13 mouse cellular contexts compared by ENCODE assay signal in the genomic region with DNA sequence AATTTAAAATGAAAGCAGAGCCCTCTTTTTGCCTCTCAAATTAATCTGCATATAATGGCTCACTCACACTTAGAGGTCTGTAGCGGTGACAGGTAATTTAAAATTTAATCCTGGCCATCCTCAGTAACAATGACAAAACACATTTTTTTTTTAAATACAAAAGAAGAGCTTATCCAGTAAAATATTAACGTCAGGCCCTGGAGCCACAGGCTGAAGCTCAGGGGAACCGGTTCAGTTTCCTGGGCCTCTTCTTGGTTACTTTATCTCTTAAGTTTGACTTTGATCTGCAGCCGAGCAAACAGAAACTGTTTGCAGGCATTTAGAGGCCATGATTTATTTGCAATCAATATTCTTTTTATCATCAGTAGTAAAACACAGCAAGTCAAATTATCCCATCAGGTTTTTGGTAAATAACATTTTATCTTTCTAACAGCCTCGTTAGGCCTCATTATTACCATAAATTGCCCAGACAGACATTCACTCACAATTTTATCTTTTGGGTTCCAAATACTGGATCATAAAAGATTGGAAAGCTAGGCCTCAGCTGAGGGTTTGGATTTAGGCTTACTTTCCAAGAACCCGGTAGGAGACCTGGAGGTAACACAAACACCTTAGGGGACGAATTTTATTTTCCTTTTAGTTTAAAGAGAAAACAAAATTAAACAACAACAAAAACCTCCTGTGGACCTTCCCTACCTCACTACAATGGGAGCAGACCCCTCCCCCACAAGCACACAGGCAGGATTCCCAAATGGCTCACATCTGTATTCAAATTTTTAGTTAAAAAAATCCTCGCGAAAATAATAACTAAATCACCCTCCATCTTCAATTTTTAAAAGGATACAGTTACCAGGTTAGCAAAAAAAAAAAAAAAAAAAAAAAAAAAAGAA. TPM values are rescaled to one million over a fixed set of nuclear protein-coding genes. Genes with fewer than 3 reads are reported as not detected.
DNase-seq lines count a peak whose midpoint lies in the region; ATAC-seq and TF ChIP-seq lines count a peak whose summit lies in the region.
"Had no signal": no experiment of that assay in that cellular context is flagged by ENCODE, and none has a peak within 500 bp of the region (broad histone marks: within the 10 kb centered on the region; RNA-seq: fewer than 3 reads in every experiment).

No protein-coding gene starts in this region.

- peak overlapping the region; percentile 74 for H3K4me2 ChIP-seq in midbrain, embryonic 14.5 days (ENCODE audit: low read length)

- ATAC-seq in midbrain, embryonic 14.5 days (ENCODE audit: low FRiP score, low TSS enrichment): no peak
- no peak for ATAC-seq in erythroblast, adult 5-6 weeks (replicated peaks; ENCODE audit: low FRiP score, poor library complexity, severe bottlenecking)

- TF ChIP-seq CTCF in kidney, adult 2 months (conservative IDR thresholded peaks at IDR 0.05; ENCODE audit: insufficient read depth, insufficient read length, low read depth, low read length): no peak
- TF ChIP-seq CTCF in brain, embryonic 14.5 days (IDR thresholded peaks at IDR 0.05; ENCODE audit: borderline replicate concordance, extremely low read depth, insufficient read depth, insufficient read length): no peak
- no peak for TF ChIP-seq CTCF in embryonic fibroblast, embryonic 13.5 days (IDR thresholded peaks at IDR 0.05; ENCODE audit: borderline replicate concordance, insufficient read depth, low read length)

- no peak overlapping the region; the same call in 1 of the 2 replicates for H3K4me3 ChIP-seq in kidney, adult 2 months (ENCODE audit: insufficient read depth, low read depth, low read length)
- H3K4me3 ChIP-seq in embryonic fibroblast, embryonic 13.5 days (ENCODE audit: insufficient read depth, low read length): peak overlapping the region; percentile 79
- peak overlapping the region; percentile 79 for H3K4me3 ChIP-seq in midbrain, embryonic 14.5 days (replicated peaks; ENCODE audit: low read depth, low read length)

- H3K36me3 ChIP-seq in kidney, adult 2 months (ENCODE audit: control insufficient read depth, insufficient read depth, low read length): no peaks in the 10 kb centered on the region
- peaks cover 20% of the 10 kb centered on the region for H3K36me3 ChIP-seq in midbrain, embryonic 14.5 days (ENCODE audit: control insufficient read depth, insufficient read depth, low read length)

- peaks cover 3% of the 10 kb centered on the region; the same call in 1 of the 2 replicates for H3K27me3 ChIP-seq in kidney, adult 2 months (replicated peaks; ENCODE audit: control insufficient read depth, insufficient read depth, low read length)
- peaks cover 34% of the 10 kb centered on the region for H3K27me3 ChIP-seq in midbrain, embryonic 14.5 days (ENCODE audit: control insufficient read depth, insufficient read depth, low read length)

- peak overlapping the region; percentile 93 for H3K9ac ChIP-seq in midbrain, embryonic 14.5 days (replicated peaks; ENCODE audit: low read length)

- peak; percentile 36 for DNase-seq in kidney, adult 2 months
- DNase-seq in kidney, adult 18-20 months: no peak
- peak; percentile 48 for DNase-seq in brain, embryonic 14.5 days (ENCODE audit: low read depth)
- DNase-seq in midbrain, embryonic 14.5 days: peak; percentile 62
- DNase-seq in left cerebral cortex, postnatal 36 days (ENCODE audit: low spot score in 2 of 2): no peak
- DNase-seq in layer of hippocampus, adult 9-10 months (ENCODE audit: low spot score): no peak
- DNase-seq: adrenal gland, postnatal 36 days; kidney, adult 8-10 months; liver had no signal

- WGBS in kidney, adult 2 months: 16% methylated on average over 9 of the region's 9 CpGs
- 9% methylated on average over 9 of the region's 9 CpGs for WGBS in midbrain, embryonic 14.5 days

- no peak overlapping the region for H3K27ac ChIP-seq in kidney, adult 2 months (ENCODE audit: insufficient read depth, low read depth, low read length)
- H3K27ac ChIP-seq in embryonic fibroblast, embryonic 13.5 days (ENCODE audit: insufficient read depth, low read length): peak overlapping the region; percentile 69
- H3K27ac ChIP-seq in midbrain, embryonic 14.5 days (replicated peaks; ENCODE audit: low read depth, low read length): peak overlapping the region; percentile 89

- no peak for TF ChIP-seq POLR2A in kidney, adult 2 months (IDR thresholded peaks at IDR 0.05; ENCODE audit: low read depth, low read length)
- no peak for TF ChIP-seq POLR2A in brain, embryonic 14.5 days (IDR thresholded peaks at IDR 0.05; ENCODE audit: borderline replicate concordance, extremely low read depth, insufficient read depth, insufficient read length, poor library complexity, severe bottlenecking)
- TF ChIP-seq POLR2A in embryonic fibroblast, embryonic 13.5 days (IDR thresholded peaks at IDR 0.05; ENCODE audit: low read depth, low read length): no peak

- H3K9me3 ChIP-seq in midbrain, embryonic 14.5 days (ENCODE audit: control insufficient read depth, low read length): no peaks in the 10 kb centered on the region

- intact Hi-C loops in left cerebral cortex, postnatal 36 days (cut with DNase I): loop anchor here (5.0 kb wide), 3 partner anchors 336 to 1301 kb away; partner anchors contain the start of gene Irx4

- H3K4me1 ChIP-seq in kidney, adult 2 months (ENCODE audit: control insufficient read depth, insufficient read depth, low read length): no peaks in the 10 kb centered on the region
- H3K4me1 ChIP-seq in embryonic fibroblast, embryonic 13.5 days (ENCODE audit: control insufficient read depth, insufficient read depth, low read length): no peaks in the 10 kb centered on the region
- H3K4me1 ChIP-seq in midbrain, embryonic 14.5 days (ENCODE audit: control insufficient read depth, insufficient read depth, low read length): peaks cover 33% of the 10 kb centered on the region

RNA-seq across cellular contexts. Expression of gene Irx1, which starts 2.4 kb away (rescaled TPM):
- polyA plus RNA-seq in kidney, adult 2 months (2012; rRNA removed): 41.1 and 52.1 TPM in 2 replicates
- 57.2 and 102 TPM in 2 replicates for polyA plus RNA-seq in brain, embryonic 14.5 days (2012; rRNA removed)
- 24.7 and 39.1 TPM in 2 replicates for polyA plus RNA-seq in embryonic fibroblast, embryonic 13.5 days (2011; ENCODE audit: insufficient read length, low read depth, missing spikeins)
- polyA plus RNA-seq in midbrain, embryonic 14.5 days (2014; fragmentation: Nextera tagmentation; extraction: Ambion mirVana): 10.1 and 16.4 TPM in 2 replicates
- not detected in 2 replicates for total RNA-seq in erythroblast, adult 5-6 weeks (2015; ENCODE audit: low replicate concordance)
- not detected in 2 replicates for total RNA-seq in erythroblast, adult 5-6 weeks (2017; ENCODE audit: low replicate concordance)
- total RNA-seq in left cerebral cortex, postnatal 36 days (2021): under 1 TPM; 0.52 to 0.95 TPM
- total RNA-seq: adrenal gland, postnatal 36 days; gastrocnemius, adult 8-10 months; neutrophil, adult 5-6 weeks had no signal

Comparison
In these comparisons a context has a peak if more than half of its experiments do, and no peak if none do; other contexts are left out.
1. DNase-seq: peak in kidney, adult 2 months (single experiment), brain, embryonic 14.5 days (single experiment) and midbrain, embryonic 14.5 days (single experiment); none in kidney, adult 18-20 months (single experiment), left cerebral cortex, postnatal 36 days (0 of 2) and layer of hippocampus, adult 9-10 months (single experiment).